Mouse (Mus musculus): ENCODE measurements at regions not wholly inside any gene's neighbourhood (a gene's known extent, or its start where the extent isn't known, plus 50 kb on each side); places are given as distances from the start of the nearest gene placed in this dataset.

GRCm38 (mm10) chr5:54741440-54741839, 743.1 kb downstream of the Stim2 start:
- no peak for DNase-seq

DNA sequence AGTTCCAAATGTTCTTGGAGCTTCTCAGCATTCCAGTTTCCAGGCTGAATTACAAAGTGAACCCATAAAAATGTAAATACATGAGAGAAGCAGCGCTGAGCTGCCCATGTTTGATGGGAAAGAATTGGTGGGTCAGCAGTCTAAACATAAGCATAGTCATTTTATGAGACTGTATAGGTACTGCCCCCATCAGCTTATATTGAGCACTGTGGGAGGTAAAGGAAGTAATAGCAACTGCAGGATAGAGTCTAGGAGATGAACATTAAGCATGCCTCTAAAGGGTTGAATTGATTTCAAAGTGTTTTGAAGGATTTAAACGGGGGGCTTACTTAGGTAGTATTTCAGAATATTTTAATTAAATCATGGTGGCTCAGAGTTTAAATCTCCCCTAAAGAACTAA, 748.7 kb downstream of the Stim2 start:
- no peak for DNase-seq

GRCm38 (mm10) chr5:54753372-54753771, 755.1 kb downstream of the Stim2 start:
- no peak for DNase-seq

GRCm38 (mm10) chr5:54759657-54760056, 761.4 kb downstream of the Stim2 start:
- no peak for DNase-seq

DNA sequence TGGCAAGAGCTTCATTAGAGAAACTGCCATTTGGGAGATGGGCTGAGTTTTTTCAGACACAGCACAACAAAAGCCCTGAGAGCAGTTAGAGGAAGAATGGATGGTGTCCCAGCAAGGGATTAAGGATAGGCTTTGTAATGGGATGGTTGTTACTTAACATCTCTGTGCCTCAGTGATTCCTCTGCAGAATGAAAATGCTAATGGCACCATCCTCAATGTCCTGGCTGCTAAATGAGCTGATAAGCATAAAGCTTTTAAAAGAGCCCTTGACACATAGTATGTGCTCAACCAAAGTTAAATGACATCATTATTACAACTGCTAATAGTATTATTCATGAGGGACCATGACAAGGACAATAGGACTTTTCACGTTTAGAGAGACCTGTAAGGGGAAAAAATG, 764.7 kb downstream of the Stim2 start:
- no peak for DNase-seq

GRCm38 (mm10) chr5:54796953-54797450, 798.7 kb downstream of the Stim2 start:
- DNase-seq, result peak; percentile 24

DNA sequence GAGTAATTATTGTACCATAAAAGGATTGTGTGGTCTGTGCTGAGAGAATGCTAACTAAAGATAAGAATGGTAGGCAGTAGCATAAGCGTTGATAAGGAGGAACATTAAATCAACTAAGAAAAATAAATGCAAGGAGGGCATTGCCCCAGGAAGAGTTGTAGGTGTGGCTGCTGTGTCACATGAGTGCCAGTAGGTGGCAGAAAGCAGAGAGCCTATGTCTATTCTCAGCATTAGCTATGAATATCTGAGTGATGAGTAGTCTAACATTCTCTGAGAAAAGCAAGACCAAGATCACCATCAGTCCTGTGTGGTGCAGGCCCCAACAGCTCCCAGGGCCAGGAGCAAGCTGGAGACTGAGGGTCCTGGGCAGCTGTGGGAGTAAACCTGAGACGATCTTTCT, 828.8 kb downstream of the Stim2 start:
- DNase-seq, result no peak
